Mouse (Mus musculus) embryo, embryonic 9.5 days (tissue): ENCODE data around the gene Bora.

ENCODE experiments used
- DNase-seq: peaks from one replicate; pipeline ENCODE4 v3.0.0-alpha.2; 2017; ENCODE audit errors: extremely low spot score

The Bora gene

DNA sequence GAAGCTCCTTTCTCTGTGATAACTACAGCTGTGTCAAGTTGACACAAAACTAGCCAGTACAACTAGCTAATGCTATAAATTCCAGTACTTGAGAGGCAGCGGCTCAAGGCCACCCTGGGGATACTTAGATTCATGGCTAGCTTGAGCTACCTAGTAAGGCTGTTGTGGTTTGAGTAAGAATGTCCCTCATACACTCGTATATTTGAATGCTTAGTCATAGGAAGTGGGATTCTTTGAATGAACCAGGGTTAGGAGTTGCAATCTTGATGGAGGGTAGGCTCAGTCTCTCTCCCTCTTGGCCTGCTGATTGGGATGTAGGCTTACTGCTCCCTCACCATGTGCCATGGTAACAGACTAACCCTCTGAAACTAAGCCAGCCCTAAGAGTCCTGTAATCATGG, 17.1 kb downstream of the Bora start:
- DNase-seq: no peak

DNA sequence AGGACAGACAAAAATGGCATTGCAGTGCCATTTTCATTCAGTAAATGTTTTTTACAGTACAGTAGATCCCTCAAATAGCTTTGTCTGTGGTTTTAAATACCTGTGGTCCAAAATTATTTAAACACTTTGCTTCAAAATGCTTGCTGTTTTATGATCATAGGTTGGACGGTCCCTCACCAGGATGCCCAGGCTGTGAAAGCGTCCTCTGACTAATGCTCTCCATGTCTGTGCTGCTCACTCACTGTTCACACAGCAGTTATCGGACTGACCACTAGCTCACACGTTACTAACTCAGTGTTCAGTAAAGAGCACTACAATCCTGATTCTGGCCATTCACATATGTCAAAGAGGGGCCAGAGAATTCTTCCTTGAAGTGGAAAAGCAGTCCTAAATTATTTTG, 25.1 kb downstream of the Bora start:
- no peak for DNase-seq

DNA sequence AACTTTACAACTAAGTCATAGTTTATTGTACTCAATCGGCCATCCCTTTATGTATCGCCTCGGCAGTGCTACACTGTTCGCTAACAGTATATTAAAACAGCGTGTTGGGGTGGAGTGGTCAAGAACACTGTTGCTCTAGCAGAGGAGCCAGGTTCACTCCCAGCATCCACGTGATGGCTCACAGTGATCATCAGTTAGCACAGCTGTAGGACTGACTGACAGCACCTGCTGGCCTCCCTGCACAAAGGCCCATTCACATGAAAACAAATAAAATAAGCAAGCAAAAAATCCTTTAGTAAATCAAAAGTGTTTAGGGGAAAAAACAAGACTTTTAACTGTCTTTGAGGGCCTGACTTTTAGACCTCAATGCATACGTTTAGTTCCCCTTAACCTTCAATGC, 42.9 kb downstream of the Bora start:
- no peak for DNase-seq

DNA sequence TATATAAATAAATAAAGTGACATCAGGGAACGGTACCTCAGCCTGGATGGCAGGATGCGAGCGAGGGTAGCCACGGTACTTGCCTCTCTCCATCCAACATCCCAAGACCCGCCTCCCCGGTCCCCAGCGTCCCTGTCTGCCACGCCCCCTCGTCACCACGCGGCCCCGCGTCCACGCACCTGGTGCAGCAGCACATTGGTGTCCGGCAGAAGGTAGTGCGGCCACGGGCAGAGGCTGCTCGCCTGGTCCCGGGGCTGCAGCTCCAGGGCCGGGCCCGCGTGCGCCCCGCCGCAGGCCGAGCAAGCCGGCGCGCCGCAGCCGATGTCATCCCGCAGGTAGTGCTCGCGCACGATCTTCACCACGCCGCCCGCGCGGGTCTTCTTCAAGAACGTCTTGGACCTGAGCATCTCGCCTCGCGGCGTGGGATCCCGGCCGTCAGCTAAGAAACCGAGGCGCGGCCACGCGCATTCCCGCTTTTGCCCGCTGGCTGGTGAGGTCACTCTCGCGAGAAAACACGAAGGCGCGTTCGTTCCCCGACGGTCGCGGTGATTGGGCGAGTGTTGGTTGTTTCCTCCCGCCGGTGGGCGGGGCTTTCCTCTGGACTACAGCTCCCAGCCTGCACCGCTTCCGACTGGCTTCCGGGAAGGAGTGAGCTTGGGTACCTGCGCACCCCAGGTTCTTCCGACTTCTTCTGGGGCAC, 53.4 kb downstream of the Bora start, which contains the start of the genes Pibf1 and Dis3:
Pibf1 (plus strand) TSS at position 158 of the 700 bp plus-strand sequence.
Dis3 (minus strand) TSS at position 504 of the 700 bp plus-strand sequence.
- peak; percentile 97 for DNase-seq

DNA sequence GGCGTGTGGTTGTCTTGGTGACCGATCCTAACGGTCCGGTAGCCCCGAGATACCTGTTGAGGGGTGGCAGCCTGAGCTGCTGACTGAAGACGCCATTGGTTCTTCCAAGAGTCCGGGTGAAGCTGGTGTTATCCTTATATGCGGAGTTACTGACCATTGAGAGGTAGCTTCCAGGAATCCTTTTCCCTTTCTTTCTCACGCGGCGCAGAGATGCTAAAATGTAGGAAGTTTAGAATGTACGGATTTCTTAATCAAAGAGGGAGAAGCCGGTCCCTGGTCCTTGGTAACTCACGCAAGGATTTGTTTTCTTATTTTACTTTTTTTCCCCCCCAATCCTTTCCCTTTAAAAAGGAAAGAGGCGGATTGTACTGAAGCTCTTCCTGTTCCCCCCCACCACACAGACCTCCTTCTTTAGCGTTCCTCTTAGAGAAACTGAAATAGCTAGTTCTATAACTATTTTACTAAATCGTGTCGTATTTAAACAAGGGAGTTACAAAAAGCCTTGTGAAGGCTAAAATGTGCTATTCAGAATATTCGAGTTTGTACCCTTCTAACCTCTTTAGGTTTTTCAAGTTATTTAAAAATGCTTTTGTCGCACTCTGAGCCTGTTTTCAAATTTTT, 54.1 kb downstream of the Bora start:
- DNase-seq: no peak

DNA sequence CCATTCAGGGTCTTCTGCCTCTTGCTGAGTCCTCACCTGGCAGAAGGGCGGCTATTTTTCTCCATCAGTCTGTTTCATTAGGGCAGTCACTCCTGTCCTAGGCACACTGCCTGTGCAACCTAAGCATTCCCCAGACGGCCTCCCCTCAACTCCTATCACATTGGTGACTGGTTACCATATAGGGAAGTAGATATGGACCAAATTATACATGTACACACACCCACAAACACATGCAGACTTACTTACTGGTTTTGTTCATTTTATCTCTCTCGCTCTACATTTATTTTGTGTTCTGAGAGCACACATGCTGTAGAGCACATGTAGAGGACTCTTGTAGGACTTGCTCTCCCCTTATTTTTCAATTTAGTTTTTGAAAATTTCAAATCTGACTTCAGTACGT, 57.0 kb downstream of the Bora start:
- no peak for DNase-seq

DNA sequence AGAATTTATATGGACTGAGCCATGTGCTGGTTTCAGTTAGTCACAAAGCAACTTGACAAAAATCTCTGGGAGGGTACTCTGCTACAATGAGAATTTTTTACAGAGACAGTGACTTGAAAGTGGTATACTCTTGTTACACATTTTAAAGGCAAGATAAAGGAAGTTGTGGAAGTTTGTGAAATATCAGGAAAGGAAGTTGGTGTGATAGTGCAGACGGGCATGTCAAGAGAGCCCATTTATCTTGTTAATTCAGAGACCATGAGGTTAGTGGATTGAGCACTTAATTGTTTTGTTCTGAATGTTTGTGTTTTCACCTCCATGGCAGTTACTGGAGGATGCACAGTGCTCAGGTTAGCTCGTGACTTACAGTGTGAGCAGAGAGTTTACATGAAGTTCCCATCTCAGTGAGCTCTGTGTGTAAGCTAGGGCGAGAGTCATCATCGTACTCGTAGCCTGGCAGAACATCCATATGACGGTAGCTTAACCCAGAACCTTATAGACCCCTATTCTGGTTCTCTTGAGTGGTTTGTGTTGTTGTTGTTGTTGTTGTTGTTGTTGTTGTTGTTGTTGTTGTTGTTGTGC, 58.6 kb downstream of the Bora start:
- DNase-seq: no peak

DNA sequence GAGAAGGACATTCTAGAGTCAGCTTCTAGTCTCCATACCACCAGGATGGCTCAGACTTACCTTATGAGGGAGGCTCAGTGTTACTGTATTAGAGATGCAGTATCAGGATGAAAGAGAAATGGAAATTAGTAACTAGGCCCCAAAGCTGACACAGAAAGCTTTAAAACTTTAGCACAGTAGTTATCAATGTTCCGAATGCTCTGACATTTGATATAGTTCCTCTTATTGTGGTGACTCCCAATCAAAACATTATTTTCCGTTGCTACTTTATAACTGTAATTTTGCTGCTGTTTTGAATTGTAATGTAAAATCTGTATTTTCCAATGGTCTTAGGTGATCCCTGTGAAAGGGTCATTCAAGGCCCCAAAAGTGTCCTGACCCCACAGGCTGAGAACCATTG, 60.6 kb downstream of the Bora start:
- no peak for DNase-seq

DNA sequence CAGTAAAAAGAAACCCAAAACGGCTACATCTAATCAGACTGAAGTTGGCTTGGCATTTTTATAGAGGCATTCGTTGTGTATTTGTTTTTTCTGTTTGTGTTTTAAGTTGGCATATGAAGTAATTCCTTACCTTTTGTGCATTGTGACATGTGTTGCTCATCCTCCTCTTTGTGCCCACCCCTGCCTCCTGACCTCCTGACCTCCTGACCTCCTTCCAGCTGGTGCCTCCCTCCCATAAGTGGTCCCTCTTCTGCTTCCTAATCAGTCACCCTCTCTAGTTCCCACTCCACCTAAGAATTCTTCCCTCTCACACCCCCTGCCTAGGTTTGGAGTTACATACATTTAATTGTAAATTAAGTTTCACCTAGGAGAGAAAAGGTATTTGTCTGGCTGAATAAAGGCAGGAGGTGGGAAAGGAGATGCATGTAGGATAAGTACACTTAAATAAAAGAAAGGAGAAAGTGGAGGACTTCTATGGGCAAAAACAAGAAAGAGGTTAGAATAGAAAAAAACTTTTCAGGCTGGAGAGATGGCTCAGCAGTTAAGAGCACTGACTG, 61.7 kb downstream of the Bora start:
- DNase-seq: no peak

DNA sequence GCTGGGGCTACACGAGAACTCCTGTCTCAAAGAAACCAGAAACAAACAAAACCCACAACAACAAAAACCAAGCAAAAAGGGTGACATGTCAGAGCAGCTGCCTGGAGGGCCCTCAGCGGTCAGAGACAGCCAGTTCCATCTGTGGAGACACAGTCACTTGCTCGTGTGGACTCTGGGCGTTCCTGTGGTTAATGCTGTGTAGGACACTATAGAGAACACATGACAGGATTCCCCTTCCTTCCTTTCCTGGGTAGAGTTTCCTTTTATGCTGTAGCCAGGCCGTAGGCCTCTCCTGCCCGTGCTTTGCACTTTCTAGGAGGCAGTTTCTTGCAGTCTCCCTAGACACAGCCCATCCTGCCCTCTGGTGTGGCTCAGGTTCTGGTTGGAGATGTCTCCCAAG, 62.7 kb downstream of the Bora start:
- no peak for DNase-seq

DNA sequence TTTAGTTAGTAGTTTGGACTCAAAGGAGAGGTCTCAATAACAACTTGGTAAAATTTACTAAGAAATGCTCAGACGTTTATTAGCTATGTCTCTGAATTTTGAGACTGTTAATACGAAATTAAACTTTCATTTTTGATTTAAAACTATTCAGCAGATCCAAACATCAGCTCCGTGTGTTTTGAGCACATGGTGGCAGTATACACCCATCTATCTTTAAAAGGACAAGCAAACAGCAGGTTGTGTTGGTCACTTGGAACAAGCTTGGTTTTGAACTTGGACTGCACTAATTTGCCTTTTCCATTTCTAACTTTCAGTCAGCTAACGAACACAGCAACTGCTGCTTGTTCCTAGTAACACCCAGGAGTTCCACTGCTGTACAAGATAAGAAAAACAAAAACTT, 71.6 kb downstream of the Bora start:
- DNase-seq: no peak

DNA sequence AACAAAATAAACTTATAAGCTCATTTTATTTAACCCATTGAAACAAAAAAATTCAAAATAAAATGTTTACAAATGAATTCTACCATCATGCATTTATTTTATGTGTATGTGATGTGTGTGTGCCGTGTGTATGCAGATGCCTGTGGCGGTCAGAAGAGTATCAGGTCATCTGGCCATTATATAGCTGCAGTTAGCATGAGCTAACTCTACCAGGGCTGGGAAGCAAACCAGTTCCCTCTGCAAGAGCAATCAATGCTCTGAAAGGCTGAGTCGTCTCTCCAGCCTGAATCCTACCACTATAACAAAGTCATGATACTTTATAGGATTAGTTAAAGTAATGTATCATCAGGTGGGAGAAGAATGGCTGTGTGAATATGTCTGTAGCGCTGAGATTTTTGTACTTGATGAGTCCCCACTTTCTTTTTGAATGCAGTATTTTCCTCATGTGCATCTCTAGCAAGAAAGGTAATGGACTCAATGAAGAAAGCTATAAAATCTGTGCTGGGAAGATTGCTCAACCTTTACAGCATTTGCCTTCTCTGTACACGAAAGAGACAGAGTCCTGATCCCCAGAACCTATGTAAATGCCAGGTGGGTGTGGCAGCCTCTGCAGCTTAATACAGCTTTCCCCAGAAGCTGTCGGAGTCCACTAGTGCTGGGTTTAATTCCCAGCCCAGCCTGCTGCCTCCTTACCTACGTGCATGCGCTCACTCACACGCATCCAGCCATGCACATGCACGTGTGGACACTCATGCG, 75.7 kb downstream of the Bora start:
- no peak for DNase-seq

DNA sequence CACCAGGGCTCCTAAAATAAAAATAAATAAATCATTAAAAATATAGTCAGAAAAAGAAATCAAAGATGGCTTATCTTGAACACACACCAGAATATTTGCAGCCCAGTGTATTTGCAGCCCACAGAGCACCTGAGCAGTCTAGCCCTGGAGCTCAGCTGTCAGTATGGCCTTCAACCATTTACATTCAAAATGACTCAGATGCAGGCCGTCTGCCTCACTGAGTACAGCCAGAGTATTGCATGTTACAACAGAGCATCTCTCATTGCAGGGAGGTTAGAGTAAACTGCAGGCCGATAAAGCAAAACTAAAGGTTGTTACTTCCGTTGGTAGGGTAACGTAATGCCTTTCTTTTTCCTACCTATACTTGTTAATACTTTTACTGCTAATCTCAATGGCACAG, 78.1 kb downstream of the Bora start:
- no peak for DNase-seq
